Mouse (Mus musculus): ENCODE measurements at regions not wholly inside any gene's neighbourhood (a gene's known extent, or its start where the extent isn't known, plus 50 kb on each side); places are given as distances from the start of the nearest gene placed in this dataset.

GRCm38 (mm10) chr13:102255401-102256371, 437.7 kb upstream of the Cd180 start:
- DNase-seq (ENCODE audit: low spot score in 2 of 2): no peak

- no peak for DNase-seq (ENCODE audit: low spot score in 2 of 2)
Observed at GRCm38 (mm10) chr13:102258207-102258606, 435.2 kb upstream of the Cd180 start.

- no peak for DNase-seq (ENCODE audit: low spot score in 2 of 2)
Observed at GRCm38 (mm10) chr13:102273818-102274217, 419.5 kb upstream of the Cd180 start.

GRCm38 (mm10) chr13:102275296-102275695, 418.1 kb upstream of the Cd180 start:
- no peak for DNase-seq (ENCODE audit: low spot score in 2 of 2)

GRCm38 (mm10) chr13:102276885-102277284, 416.5 kb upstream of the Cd180 start:
- DNase-seq (ENCODE audit: low spot score in 2 of 2): no peak

DNA sequence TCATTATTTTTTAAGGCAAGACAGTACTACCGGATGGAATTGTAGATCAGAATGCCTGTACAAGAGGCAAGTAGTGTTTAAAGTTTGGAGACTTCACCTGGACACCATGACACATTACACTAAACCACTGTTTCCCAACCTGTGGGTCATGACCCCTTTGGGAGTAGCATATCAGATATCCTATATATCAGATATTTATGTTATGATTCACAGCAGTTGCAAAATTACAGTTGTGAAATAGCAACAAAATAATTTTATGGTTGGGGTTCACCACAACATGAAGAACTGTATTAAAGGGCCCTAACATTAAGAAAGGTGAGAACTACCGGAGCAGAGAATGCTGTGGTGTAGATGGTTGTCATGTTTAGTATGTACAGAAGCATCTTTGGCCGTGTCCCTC, 413.2 kb upstream of the Cd180 start:
- DNase-seq (ENCODE audit: low spot score in 2 of 2): no peak

- DNase-seq (ENCODE audit: low spot score in 2 of 2): no peak
Observed at GRCm38 (mm10) chr13:102294451-102294850, 398.9 kb upstream of the Cd180 start.

DNA sequence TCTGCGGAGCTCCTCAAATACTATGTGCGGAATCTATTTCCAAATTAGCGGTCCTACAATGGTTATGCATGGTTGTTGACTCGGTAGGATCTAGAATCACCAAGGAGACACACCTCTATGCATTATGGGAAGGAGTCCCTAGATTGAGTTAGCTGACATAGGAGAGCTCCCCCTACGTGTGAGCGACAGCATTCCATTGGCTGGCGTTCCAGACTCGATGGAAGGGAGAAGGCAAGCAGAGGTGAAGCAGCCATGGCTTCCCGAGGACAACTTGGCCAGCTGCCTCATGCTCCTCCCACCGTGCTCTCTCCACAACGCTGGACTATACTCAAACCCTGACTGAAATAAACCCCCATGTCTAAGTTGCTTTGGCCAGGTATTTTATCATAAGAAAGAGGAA, 398.3 kb upstream of the Cd180 start:
- DNase-seq (ENCODE audit: low spot score in 2 of 2): no peak

DNA sequence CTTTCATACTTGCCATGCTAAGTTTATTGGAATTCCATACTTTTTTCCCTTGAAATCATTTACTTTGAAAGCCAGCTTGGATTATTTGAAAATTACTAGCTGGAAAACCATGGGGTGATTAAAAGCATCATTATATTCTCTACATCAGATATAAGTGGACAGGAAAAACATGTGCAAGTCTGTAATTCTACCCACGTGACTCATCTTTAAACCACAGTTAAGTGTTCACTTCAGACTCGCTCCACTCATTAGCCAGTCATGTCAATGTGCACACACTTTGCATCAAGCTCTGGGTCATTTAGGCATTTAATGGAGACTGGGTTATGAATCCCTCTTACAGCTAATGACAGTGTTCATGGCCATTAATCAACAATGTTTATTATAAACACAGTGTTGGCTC, 385.4 kb upstream of the Cd180 start:
- DNase-seq (ENCODE audit: low spot score in 2 of 2): no peak

GRCm38 (mm10) chr13:102312096-102312495, 381.3 kb upstream of the Cd180 start:
- DNase-seq (ENCODE audit: low spot score in 2 of 2): no peak

DNA sequence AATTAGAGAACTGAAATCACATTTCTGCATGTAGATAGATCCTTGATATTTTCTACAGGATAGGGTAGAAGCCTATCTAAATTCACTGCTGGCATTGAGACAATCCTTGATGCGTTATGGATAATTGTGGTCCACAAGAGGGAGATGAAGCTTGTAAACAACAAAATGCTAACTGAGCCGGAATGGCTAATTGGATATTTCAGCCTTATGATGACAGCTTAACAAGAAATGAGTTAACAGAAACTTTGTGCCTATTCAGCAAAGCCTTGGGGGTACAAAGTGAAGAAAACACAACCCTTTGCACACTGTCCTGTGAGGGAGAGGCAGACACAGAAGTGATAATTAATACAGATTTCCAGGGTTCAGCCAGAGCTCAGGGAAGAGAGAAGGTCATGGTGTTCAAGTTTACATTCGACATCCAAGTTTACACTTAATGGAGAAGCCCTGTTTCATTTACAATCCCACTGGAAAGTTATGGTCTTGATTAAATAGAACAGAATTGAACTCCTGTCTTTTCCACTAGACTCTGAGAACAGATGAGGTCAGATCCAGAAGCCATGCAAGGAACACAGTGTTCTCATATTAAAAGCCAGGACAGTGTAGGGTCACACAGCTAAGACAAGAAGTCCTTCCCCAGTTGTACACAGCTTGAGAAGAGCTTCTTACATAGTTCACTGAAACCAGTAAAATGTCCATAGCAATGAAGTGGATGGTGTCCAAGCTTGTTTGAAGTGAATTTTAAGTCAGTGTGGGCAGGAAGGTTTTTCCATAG, 377.3 kb upstream of the Cd180 start:
- no peak for DNase-seq (ENCODE audit: low spot score in 2 of 2)

GRCm38 (mm10) chr13:102318891-102319404, 374.4 kb upstream of the Cd180 start:
- no peak for DNase-seq (ENCODE audit: low spot score in 2 of 2)

- DNase-seq (ENCODE audit: low spot score in 2 of 2): no peak
Observed at GRCm38 (mm10) chr13:102319453-102319852, 373.9 kb upstream of the Cd180 start.

DNA sequence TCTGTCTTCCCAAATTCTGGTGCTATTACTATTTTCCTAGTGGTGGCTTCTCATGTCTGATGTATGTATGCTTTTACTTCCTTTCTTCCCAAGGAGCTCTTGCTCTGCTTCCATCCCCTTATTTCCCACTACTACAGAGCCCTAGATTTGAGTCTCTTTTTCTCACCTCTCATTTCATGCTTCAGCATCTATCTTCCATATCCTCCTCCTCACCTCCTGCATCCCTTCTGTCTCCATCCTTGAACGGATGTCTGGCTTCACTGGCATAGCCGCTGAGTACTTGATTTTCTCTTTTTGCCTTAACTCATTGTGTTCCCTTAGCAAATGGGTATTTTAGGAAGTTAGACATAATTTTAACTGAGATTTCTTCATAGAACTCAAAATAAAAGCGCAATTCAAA, 369.5 kb upstream of the Cd180 start:
- peak; percentile 26 to 51 for DNase-seq (ENCODE audit: low spot score in 2 of 2)

DNA sequence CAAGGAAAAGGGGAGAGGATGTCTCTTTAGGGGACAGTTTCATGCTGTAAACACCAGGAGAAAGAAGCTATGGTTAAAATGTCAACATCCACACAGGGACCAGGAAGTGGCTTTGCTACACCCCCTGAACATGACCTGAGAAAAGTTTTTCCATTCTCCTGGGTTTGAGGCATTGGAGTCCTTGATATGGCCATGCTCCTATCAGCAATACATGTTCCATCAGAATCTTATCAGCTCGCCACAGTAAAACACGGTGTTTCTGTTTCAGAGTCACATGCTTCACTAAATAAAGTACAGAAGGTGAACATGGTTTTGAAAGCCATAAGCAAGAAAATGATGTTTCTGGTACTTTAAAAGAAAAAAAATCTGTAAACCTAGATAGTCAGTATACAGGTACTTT, 367.4 kb upstream of the Cd180 start:
- DNase-seq (ENCODE audit: low spot score in 2 of 2): no peak

DNA sequence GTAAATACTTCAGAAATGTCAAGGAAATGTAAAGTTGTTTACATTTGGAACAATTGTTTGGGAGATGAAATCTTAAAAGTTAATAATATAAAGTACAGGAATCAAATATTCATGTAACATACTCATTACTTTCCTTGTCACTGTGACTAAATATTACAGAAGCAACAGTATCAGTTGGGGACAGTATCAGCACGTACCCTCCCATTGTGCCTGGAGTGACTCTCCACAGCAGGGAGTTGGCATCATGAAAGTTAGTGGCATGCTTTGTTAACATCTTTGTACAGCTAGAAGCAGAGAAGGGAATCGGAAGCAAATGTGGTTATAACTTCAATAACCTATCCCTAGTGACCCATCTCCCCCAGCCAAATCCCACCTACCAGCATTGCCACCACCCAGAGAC, 366.8 kb upstream of the Cd180 start:
- DNase-seq (ENCODE audit: low spot score in 2 of 2): no peak

DNA sequence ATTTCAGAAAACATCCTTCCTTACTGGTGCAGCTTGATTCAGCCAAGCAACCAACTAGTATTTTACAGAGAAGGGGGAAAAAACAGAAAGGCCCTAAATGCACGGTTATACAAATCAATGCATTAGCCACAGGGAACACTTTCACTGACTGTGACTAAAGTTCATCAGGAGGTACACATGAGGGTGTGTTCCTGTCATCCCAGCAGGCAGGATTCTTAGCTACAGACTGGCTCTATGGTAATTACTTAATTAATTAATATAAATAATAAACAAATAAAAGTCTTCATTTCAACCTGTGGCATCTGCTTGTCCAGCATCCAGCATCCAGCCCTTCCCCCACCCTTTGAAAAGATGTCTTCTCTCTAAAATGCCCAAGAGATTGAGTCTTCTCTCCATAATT, 359.7 kb upstream of the Cd180 start:
- no peak for DNase-seq (ENCODE audit: low spot score in 2 of 2)

DNA sequence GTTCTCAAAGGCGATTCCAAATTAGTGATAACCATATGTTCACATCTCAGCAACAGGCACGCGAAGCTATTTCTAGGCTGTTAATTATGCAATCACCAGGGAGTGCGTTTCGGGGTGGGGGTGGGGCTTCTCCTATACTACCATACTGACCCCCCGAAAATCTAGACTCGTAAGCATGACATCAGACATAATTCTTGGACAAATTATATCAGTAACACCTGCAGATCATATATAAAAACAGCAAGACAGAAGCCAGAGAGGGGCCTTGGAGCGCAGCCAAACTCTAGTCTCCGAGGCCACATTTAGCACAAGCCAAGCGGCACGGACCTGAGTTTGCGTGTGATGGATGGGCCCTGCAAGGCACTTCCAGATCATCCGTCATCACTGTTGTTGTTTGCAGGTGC, 359.2 kb upstream of the Cd180 start:
- peak; percentile 26 to 60 for DNase-seq (ENCODE audit: low spot score in 2 of 2)

- DNase-seq (ENCODE audit: low spot score in 2 of 2): peak in 1 of 2 experiments; percentile 62
Observed at GRCm38 (mm10) chr13:102343236-102343635, 350.1 kb upstream of the Cd180 start.

- DNase-seq (ENCODE audit: low spot score in 2 of 2): peak in 1 of 2 experiments; percentile 34
Observed at GRCm38 (mm10) chr13:102344606-102345269, 348.6 kb upstream of the Cd180 start.

DNA sequence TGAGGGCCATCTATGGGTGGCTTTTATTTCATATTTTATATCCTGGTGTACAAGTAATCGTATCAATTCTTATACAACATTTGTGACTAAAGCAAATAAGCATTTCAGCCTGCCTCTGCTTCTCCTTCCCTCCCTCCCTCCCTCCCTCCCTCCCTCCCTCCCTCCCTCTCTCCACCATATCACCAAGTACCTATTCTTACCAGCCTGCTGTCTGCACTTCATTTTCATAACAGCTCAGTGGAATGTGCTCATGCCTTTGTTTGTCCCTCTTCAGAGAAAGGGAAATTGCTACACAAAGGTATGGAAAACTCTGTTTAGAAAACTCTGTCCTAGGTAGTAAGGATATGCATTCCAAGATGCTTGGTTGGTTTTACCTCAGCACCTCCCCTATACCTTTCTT, 343.9 kb upstream of the Cd180 start:
- no peak for DNase-seq (ENCODE audit: low spot score in 2 of 2)
